Mouse (Mus musculus) fibroblast of lung, adult 2 months (primary cell): ENCODE results near the gene Slmap.

Experiments
- DNase-seq: peaks from one replicate; pipeline ENCODE4 v3.0.0-alpha.2; 2011; ENCODE audit warnings: low read depth

Gene Slmap

DNA sequence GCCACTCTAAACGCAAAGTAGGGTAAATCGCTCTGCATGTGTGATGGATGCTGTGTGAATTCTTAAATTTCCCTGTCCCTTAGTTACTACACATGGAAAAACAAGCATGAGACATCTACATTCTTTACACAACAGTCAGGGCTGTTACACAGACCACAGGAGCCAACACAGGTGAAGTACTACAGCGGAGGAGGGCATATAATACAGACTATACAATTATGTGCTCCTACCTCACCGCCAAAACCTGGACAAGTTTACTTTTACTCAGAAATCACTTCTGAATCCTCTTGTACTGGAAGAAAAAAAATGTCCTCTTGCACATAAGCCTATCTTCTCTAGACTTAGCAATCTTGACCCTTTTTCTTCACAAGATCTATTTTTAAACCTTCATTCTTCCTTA, 66.8 kb downstream of the Slmap start:
- no peak for DNase-seq

- no peak for DNase-seq
Observed at GRCm38 (mm10) chr14:26466544-26467125, 68.1 kb downstream of the Slmap start.

DNA sequence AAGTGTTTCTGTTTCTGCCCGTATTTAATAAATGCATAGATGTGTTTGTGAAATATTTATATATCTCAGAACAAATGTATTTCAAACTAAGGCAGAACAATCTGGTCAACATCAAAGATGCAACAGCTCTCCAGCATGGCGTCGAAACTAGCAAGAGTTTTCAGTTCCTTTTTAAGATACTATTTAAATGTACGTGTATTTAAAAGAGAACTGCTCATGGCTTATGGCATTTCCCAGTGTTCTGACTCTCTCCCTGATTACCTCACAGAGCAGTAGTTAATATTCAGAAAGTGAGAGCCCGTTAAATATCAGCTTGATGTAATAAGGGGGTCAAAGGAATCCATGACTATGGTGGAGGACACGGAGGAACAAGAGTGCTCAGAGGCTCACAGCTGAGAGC, 68.8 kb downstream of the Slmap start:
- no peak for DNase-seq

- DNase-seq: no peak
Observed at GRCm38 (mm10) chr14:26459516-26459915, 75.2 kb downstream of the Slmap start.

DNA sequence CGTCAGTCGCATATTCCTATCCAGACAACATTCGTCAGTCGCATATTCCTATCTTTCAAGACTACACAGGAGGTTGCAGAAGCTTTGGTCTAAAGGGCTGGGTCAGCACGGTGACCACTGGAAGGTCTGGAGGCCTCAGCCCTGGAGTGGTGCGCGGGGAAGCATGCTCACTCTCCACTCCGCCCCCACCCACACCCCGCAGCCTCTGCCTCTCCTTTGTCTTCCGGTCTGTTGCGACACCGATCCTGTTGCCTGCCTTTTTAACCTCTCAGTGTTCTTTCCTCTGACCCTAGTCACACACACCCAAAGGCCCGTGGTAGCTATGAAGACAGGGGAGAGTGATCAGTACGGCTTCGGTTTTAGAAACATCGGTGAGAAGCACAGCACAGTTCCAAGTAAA, 79.9 kb downstream of the Slmap start:
- no peak for DNase-seq

GRCm38 (mm10) chr14:26450036-26450800, 84.5 kb downstream of the Slmap start:
- DNase-seq: no peak

DNA sequence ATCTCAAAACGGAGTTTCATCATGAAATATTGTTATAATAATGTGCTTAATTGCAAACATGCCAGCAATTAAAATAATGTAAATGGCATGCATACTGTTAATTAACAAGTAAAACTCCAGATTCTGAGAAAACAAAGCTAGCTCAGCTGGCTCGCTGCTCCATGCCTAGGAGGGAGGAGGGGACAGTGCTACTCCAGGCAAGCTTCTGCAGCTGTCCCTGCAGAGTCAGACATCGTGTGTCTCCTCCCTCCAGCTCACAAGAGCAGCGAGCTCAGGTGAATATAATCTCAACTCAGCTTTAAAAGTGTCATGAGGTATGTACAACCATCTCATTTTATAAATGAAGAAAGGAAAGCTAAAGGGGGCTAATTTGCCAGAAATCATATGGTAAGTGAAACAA, 86.2 kb downstream of the Slmap start:
- DNase-seq: no peak

GRCm38 (mm10) chr14:26447223-26447622, 87.5 kb downstream of the Slmap start:
- DNase-seq: no peak

- no peak for DNase-seq
Observed at GRCm38 (mm10) chr14:26446538-26446937, 88.2 kb downstream of the Slmap start.

- DNase-seq: no peak
Observed at GRCm38 (mm10) chr14:26442534-26442933, 92.2 kb downstream of the Slmap start.

DNA sequence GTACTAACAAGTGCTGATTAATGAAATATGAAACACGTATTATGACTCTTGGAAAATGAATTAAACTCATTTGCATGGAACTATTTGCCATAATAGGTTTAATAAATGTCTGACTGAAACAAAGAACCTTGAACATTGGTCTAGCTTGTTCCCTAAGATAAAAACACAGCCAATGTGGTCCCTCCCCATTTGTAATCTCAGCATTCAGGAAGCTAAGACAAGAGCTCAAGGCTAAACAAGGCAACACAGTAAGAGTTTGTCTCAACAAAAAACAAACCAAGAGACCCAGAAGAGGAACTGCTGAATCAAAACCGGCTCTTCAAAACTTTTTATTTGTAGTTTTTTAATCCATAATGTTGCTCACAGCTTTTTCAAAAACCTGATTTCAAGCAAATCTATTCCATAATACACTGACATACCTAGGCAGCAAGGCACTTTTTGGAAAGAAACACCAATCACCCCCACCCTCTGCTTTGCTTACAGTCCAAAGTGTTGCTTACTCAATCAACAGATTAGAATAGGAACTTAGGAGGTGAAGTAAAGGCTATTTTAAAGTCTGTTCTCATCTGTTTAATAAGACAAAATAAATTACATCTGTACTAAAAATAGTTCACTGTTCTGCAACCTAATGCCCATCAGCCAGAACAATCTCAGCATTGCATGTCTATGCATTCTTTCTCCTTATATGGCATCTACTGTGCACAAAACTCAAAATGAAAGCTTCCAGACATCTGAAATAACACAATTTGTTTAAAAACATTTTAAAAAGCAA, 93.5 kb downstream of the Slmap start:
- DNase-seq: no peak

DNA sequence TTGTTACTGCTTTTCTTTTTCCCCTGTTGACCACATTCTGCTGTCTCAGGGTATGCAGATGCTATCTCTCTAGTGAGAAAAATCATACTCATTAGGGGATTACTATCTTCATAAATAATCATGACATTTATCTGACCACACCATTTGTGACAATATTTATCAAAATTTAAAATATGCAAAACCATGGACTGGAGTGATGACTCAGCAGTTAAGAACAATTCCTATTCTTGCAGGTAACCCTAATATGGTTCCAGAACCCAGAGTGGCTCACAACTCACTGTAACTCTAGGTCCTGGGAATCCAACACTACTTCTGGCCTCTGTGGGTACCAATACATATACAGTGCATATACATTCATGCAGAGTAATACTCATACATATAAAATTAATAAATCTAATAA, 94.7 kb downstream of the Slmap start:
- DNase-seq: no peak

DNA sequence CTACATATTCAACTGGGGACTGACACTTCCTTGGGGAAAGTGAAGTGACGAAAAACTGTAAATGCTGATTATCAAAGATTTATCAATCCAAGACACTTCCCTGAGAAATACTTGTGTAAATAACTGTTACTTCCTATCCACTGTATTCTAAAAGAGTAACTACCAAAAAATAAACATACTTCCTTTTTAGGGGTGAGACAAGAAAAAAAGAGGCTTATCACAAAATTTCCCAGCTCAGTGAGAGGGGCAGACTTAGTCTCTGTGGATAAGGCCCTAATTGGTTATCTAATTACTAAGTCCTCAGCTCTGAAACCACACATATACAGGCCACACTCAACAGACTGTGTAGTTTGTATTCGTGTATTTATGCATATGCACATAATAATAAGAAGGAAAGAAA, 97.0 kb downstream of the Slmap start:
- DNase-seq: no peak

DNA sequence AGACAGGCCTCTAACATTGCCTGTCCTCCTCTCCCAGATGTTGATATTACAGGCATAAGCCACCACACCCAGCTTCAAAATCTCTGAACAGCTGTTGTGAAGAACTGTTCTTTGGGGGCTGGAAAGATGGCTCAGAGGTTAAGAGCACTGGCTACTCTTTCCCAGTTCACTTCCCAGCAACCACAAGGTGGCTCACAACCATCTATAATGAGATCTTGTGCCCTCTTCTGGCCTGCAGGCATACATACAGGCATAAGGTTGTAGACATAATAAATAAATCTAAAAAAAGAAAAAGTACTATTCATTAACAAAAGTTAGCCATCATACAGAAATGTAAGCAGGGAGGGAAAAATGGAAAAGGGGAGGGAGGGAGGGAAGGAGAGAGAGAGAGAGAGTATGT, 98.4 kb downstream of the Slmap start:
- no peak for DNase-seq

DNA sequence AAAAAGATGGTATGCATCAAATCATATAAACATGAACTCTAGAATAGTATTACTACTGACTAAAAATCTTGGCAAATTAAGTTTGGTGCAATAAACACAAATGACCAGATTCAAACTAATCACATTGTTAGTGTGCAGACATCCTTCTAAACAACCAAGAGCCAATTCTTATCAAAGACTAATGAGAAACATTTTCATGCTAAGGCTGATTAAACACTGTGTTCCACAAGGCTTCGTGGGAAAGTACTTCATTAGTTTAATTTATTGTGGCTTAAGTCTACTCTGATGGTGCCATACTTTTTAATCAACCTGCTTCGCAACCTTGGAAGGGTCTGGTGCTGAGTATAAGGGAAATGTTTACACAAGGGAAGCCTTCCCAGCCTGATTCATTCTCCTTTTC, 102.4 kb downstream of the Slmap start:
- no peak for DNase-seq

GRCm38 (mm10) chr14:26431919-26432318, 102.8 kb downstream of the Slmap start:
- DNase-seq: no peak

DNA sequence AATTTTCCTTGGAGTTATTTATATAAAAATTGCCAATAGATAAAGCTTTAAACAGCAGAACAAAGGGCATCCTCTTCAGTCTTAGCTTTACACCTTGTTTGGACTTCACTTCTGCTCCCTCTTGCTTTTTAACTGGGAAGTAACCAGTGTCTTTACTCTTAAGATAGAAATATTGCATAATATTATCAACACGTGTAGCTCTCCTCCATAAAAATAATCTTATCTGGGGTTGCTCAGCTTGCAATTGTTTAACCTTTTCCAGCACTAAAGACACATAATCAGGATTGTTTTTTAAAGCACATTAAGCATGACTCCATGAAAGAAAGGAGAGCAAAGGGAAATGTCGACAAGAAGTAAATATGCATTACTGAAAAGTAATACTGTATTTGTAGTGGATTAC, 114.5 kb downstream of the Slmap start:
- no peak for DNase-seq

- DNase-seq: no peak
Observed at GRCm38 (mm10) chr14:26417956-26418355, 116.8 kb downstream of the Slmap start.

GRCm38 (mm10) chr14:26417088-26417487, 117.6 kb downstream of the Slmap start:
- no peak for DNase-seq

DNA sequence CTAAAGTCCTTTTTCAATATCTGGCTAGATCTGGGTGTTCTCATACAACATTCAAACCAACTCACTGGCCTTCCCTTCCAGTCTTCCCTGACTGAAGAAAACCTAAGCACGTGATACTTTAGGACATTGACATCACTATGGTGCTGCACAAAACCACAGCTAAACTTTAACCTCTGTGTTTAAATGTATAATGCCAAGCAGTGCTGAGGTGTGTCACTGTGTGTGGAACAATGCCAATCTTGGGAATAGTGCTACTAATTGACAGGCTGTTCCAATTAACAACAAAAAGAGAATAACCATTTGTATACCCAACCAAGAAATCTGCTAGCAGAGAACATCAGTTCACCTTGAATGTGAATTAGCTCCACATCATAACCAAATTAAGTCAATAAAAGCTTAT, 121.2 kb downstream of the Slmap start:
- DNase-seq: no peak

DNA sequence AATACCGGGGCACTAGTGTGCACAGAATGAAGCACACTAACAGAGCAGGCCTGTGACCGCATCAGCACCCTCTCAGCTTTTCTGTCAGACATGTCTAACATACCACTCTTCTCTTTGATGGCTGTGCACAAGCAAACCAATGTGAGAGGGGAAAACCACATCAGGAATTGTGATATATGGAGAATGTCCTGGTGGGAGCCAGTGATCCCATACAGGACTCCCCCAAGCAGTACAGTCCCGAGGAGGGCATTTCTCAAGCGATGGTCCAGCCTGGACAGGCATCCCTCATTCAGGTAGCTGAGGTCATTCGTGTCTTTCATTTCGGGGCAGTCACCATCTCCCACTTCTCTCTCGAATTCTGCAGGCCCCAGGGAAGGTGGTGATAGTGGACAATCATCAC, 128.0 kb downstream of the Slmap start:
- DNase-seq: no peak

DNA sequence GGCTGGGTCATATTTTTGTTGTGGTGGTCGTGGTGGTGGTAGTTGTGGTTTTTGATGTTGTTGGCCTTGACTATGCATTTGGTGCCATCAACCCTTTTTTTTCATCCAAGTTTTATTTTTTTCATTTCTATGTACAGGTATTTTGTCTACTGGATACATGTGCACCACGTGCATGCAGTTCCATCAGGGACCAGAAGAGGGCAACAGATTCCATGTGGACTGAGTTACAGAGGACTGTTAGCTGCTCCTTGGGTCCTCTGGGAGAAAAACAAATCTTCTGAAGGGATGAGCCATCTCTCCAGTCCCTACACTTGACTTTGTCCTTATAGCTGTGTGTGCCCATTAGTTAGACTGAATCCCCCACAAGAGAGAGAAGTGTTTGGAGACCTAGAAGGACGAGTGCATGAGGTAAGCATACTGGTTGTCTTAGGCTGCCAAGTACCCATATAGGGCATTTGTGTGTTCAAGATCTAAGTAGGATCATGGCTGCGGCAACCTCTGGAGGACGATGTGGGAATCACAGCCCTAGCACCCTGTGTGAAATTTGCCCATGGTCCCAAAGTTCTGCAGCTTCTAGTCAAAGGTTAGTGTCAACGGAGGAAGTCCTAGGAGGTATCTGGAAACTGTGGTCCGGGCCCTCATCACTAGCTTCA, 136.1 kb downstream of the Slmap start:
- DNase-seq: no peak

GRCm38 (mm10) chr14:26391866-26392265, 142.9 kb downstream of the Slmap start:
- no peak for DNase-seq
